Mouse (Mus musculus) megakaryocyte, embryonic 14.5 days (primary cell): Measurements from ENCODE around the gene Gas2l3.

Experiments used
- FLI1 ChIP-seq: IDR thresholded peaks from 2 replicates; pipeline ENCODE4 v1.6.1; 2012; ENCODE audit warnings: low read length, inconsistent platforms, mixed read lengths
- GATA1 ChIP-seq: IDR thresholded peaks from 3 replicates; pipeline ENCODE4 v1.6.1; 2012; ENCODE audit warnings: mixed read lengths, low read length, inconsistent platforms, borderline replicate concordance

DNA sequence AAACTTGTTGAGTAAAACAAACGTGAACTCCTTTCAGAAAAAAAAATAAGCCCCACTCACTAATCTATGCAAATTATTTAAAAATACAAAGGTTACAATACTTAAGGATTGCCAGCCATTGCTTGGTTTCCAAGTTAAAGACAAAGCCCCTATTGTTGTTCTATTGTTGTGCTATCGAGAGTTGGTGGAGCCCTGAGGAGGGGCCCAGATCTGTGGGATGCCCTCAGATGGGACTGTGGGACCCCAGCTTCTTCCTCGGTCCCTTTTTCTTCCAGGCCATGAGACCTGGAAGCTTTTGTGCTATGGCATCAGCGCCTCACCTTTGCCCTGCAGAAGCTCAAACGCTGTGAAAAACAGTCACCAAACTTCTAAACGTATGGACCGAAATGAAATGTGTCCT is 37.9 kb upstream of the Gas2l3 start:
- TF ChIP-seq GATA1 (no peak), FLI1 (no peak)
